Mouse (Mus musculus) forebrain, embryonic 13.5 days (tissue): ENCODE data around the gene BC107364. TPM values are rescaled to one million over a fixed set of nuclear protein-coding genes. Genes with fewer than 3 reads are reported as not detected.
A peak's percentile ranks its signal among the peaks of the same experiment; 100 is the strongest.
"Not testable (repeated sequence)": the region's sequence is repeated elsewhere in the genome, so short reads cannot be mapped to it uniquely, and the experiment has no call there.

Experiments used
- ATAC-seq: fragments of 200-750 bp; cut with Nextera tagmentation; 2 replicates; pipeline ENCODE4 v1.8.0; 2017
- H3K27ac ChIP-seq: fragments of 300-500 bp; sonication (generic); 2 replicates; pipeline ENCODE4 v1.5.1; 2015; ENCODE audit warnings: inconsistent platforms, mild to moderate bottlenecking, moderate library complexity
- H3K27me3 ChIP-seq: fragments of 300-500 bp; sonication (generic); 2 replicates; pipeline ENCODE4 v1.6.1; 2015; ENCODE audit warnings: mild to moderate bottlenecking, inconsistent platforms
- H3K36me3 ChIP-seq: fragments of 300-500 bp; sonication (generic); 2 replicates; pipeline ENCODE4 v1.6.1; 2015; ENCODE audit warnings: mild to moderate bottlenecking, inconsistent platforms; ENCODE audit not compliant: poor library complexity, severe bottlenecking
- H3K4me1 ChIP-seq: fragments of 300-500 bp; sonication (generic); 2 replicates; pipeline ENCODE4 v1.6.1; 2015; ENCODE audit warnings: inconsistent platforms
- H3K4me2 ChIP-seq: fragments of 300-500 bp; sonication (generic); 2 replicates; pipeline ENCODE4 v1.6.1; 2015; ENCODE audit warnings: inconsistent platforms, mild to moderate bottlenecking, moderate library complexity
- H3K4me3 ChIP-seq: fragments of 300-500 bp; sonication (generic); 2 replicates; pipeline ENCODE4 v1.5.1; 2015; ENCODE audit warnings: mild to moderate bottlenecking, inconsistent platforms
- H3K9ac ChIP-seq: fragments of 300-500 bp; sonication (generic); 2 replicates; pipeline ENCODE4 v1.6.1; 2015; ENCODE audit warnings: mild to moderate bottlenecking, inconsistent platforms
- H3K9me3 ChIP-seq: fragments of 300-500 bp; sonication (generic); replicated peaks from 2 replicates; pipeline ENCODE4 v1.6.1; 2016; ENCODE audit warnings: inconsistent platforms
- WGBS: fragments of 180-500 bp; shearing (Covaris S2); methylation state at CpG from one replicate; pipeline ENCODE4 v1.1.7; 2015; 5-methylcytosine and 5-hydroxymethylcytosine counted together
- polyA plus RNA-seq: library from polyadenylated mRNA; unstranded; fragments of >200 nt; fragmentation: Nextera tagmentation; extraction: Ambion mirVana; gene quantifications from 2 replicates; pipeline ENCODE4 v1.2.1, GENCODE M21; 2015

The BC107364 gene
- polyA plus RNA-seq, 1 experiment from 2014 or later, result not detected

DNA sequence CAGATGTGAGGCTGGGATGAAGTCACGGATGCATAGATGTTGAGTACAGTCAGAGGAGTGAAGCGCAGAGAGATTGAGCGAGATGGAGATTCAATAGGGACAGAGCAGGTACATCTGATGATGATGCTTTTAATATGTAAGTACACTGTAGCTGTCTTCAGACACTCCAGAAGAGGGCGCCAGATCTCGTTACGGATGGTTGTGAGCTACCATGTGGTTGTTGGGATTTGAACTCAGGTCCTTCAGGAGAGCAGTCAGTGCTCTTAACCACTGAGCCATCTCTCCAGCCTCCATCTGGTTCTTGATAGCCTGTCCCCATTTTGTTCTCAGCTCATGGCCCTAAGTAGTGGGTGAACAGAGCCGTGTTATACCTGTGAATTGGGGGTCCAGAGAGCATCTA is 30.9 kb upstream of the BC107364 start:
- ATAC-seq, result not testable (repeated sequence)
- WGBS, result 51% methylated on average over 7 of the region's 7 CpGs

DNA sequence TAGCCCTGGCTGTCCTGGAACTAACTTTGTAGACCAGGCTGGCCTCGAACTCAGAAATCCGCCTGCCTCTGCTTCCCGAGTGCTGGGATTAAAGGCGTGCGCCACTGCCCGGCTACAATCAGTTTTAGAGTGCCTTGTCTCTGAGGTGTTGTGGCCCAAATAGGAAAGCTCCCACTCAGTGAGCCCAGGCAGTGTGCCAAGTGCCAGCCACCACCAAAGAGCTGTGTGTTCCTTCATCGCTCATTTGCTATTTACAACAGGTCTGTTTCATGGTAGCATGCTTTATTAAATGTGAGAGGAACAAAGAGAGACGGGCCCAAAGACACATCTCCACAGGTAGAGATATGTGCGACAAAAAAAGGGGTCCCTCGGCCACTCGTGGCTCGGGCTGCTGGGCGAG is 30.3 kb upstream of the BC107364 start:
- no peak overlapping the region for H3K9ac ChIP-seq
- 85% methylated on average over 13 of the region's 13 CpGs for WGBS
- no peak overlapping the region for H3K4me3 ChIP-seq
- H3K27ac ChIP-seq, result no peak overlapping the region
- no peak for ATAC-seq
- peaks cover 4% of the 10 kb centered on the region; the same call in 1 of the 2 replicates for H3K4me1 ChIP-seq
- H3K36me3 ChIP-seq, result no peaks in the 10 kb centered on the region
- peaks cover 32% of the 10 kb centered on the region for H3K27me3 ChIP-seq
- H3K4me2 ChIP-seq, result no peak overlapping the region
- no peaks in the 10 kb centered on the region for H3K9me3 ChIP-seq

More for the DNA sequence above, 30.9 kb upstream of the BC107364 start:
- not testable (repeated sequence) for H3K4me3 ChIP-seq, H3K27ac ChIP-seq, H3K4me2 ChIP-seq, H3K36me3 ChIP-seq, H3K4me1 ChIP-seq, H3K9ac ChIP-seq, H3K9me3 ChIP-seq
- peaks cover 26% of the 10 kb centered on the region for H3K27me3 ChIP-seq

- H3K36me3 ChIP-seq, result no peaks in the 10 kb centered on the region
- H3K4me2 ChIP-seq, result no peak overlapping the region
- no peak for ATAC-seq
- no peaks in the 10 kb centered on the region for H3K9me3 ChIP-seq
- H3K27me3 ChIP-seq, result peaks cover 38% of the 10 kb centered on the region
- H3K4me3 ChIP-seq, result no peak overlapping the region
- no peak overlapping the region for H3K27ac ChIP-seq
- WGBS, result 86% methylated on average over 3 of the region's 3 CpGs
- H3K4me1 ChIP-seq, result no peaks in the 10 kb centered on the region
- H3K9ac ChIP-seq, result no peak overlapping the region
These were observed 29.8 kb upstream of the BC107364 start for GRCm38 (mm10) chr3:96481856-96482255.

DNA sequence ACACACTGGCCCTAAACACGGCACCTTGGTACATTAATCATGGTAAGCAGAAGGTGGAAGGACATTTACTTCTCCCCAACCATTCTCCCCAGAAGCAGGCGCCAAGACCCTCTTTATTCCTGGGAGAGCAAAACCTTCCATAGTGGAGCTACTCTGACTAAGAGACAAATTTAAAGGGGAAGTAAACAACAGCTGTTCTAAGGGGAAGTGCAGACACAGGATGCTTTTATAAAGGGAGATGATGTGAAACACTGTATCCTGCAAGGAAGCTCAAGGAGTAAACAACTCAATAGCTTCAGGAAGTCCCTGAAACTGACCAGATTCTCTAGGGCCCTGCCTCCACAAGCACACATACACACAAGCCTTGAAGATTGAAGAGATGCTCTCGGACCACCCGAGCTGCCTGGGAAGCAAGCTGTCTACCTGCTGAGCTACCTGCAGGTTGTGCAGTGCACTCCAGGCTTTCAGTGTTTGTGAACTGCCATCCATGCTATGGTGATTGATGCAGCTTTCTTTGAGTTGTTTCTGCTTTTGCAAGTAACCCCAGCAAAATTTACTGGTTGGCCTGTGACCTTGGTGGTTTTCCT is 28.7 kb upstream of the BC107364 start:
- WGBS, result 91% methylated on average over 4 of the region's 4 CpGs
- Histone ChIP-seq H3K36me3 (no peaks in the 10 kb centered on the region), H3K4me3 (no peak overlapping the region), H3K4me2 (no peak overlapping the region), H3K27ac (no peak overlapping the region), H3K27me3 (peaks cover 47% of the 10 kb centered on the region), H3K4me1 (no peaks in the 10 kb centered on the region), H3K9ac (no peak overlapping the region), H3K9me3 (no peaks in the 10 kb centered on the region)
- ATAC-seq, result no peak

DNA sequence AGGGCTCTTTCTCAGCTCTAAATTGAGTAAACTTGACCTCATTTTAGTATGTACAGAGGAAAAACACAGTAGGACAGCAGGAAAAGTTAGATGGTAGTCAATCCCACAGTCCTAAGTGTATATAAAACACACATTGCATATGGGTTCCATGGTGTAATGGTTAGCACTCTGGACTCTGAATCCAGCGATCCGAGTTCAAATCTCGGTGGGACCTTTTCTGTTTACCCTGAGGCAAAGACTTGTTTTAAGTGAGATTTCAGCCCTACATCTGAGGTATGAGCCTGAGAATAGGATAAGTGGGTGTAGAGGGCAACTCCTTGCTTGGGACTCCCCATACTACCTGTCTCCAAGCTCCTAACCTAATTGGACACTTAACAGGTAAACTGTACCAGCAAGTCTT is 27.1 kb upstream of the BC107364 start:
- 27% methylated on average over 3 of the region's 3 CpGs for WGBS
- H3K36me3 ChIP-seq, result no peaks in the 10 kb centered on the region
- no peak for ATAC-seq
- H3K9ac ChIP-seq, result no peak overlapping the region
- H3K27me3 ChIP-seq, result peaks cover 52% of the 10 kb centered on the region
- H3K27ac ChIP-seq, result no peak overlapping the region
- H3K4me3 ChIP-seq, result no peak overlapping the region
- peaks cover 7% of the 10 kb centered on the region for H3K4me1 ChIP-seq
- no peak overlapping the region for H3K4me2 ChIP-seq
- no peaks in the 10 kb centered on the region for H3K9me3 ChIP-seq

DNA sequence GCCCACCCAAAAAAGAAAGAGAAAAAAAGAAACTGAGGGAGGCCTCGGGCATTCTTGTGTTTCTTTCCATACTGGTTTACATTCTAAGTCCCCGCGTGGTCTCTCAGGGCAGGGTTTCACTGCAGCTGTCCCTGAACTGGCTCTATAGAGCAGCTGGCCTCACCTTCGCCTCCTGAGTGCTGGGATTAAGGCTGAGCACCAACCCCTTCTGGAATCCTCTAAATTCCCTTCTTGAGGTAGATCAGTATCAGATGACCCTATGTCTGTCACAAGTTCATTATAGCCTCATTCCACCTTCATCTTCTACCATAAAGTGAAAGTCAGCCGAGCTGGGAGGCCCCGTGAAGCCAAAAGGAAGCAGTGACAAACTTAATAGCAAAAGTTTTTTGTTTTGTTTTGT is 25.5 kb upstream of the BC107364 start:
- Histone ChIP-seq H3K9me3 (no peaks in the 10 kb centered on the region), H3K27me3 (peaks cover 63% of the 10 kb centered on the region), H3K9ac (no peak overlapping the region), H3K36me3 (no peaks in the 10 kb centered on the region), H3K4me1 (peaks cover 7% of the 10 kb centered on the region), H3K4me2 (no peak overlapping the region), H3K4me3 (no peak overlapping the region), H3K27ac (no peak overlapping the region)
- WGBS, result 70% methylated on average over 6 of the region's 6 CpGs
- no peak for ATAC-seq

GRCm38 (mm10) chr3:96477084-96477483 is 25.0 kb upstream of the BC107364 start:
- no peak overlapping the region for H3K4me2 ChIP-seq
- H3K4me1 ChIP-seq, result peaks cover 7% of the 10 kb centered on the region
- peaks cover 67% of the 10 kb centered on the region for H3K27me3 ChIP-seq
- WGBS, result 54% methylated on average over 3 of the region's 3 CpGs
- H3K9ac ChIP-seq, result no peak overlapping the region
- ATAC-seq, result no peak
- no peaks in the 10 kb centered on the region for H3K36me3 ChIP-seq
- no peak overlapping the region for H3K4me3 ChIP-seq
- no peak overlapping the region for H3K27ac ChIP-seq
- H3K9me3 ChIP-seq, result no peaks in the 10 kb centered on the region

GRCm38 (mm10) chr3:96474909-96475655 is 23.0 kb upstream of the BC107364 start:
- peak overlapping the region; percentile 54 for H3K9ac ChIP-seq
- peak overlapping the region; percentile 67 for H3K4me2 ChIP-seq
- ATAC-seq, result no peak
- WGBS, result 2% methylated on average over 44 of the region's 44 CpGs
- H3K4me1 ChIP-seq, result peaks cover 7% of the 10 kb centered on the region
- no peaks in the 10 kb centered on the region for H3K36me3 ChIP-seq
- H3K27ac ChIP-seq, result no peak overlapping the region
- H3K27me3 ChIP-seq, result peaks cover 72% of the 10 kb centered on the region
- H3K4me3 ChIP-seq, result peak overlapping the region; percentile 38
- H3K9me3 ChIP-seq, result no peaks in the 10 kb centered on the region

GRCm38 (mm10) chr3:96473556-96473955 is 21.4 kb upstream of the BC107364 start:
- H3K36me3 ChIP-seq, H3K4me2 ChIP-seq, H3K9me3 ChIP-seq, H3K4me3 ChIP-seq, H3K9ac ChIP-seq, H3K27ac ChIP-seq, H3K4me1 ChIP-seq, ATAC-seq: not testable (repeated sequence)
- 81% methylated on average over 3 of the region's 3 CpGs for WGBS
- peaks cover 77% of the 10 kb centered on the region for H3K27me3 ChIP-seq

GRCm38 (mm10) chr3:96472066-96472465 is 20.0 kb upstream of the BC107364 start:
- H3K27ac ChIP-seq, result no peak overlapping the region
- no peak overlapping the region for H3K4me3 ChIP-seq
- H3K4me2 ChIP-seq, result no peak overlapping the region
- 89% methylated on average over 5 of the region's 5 CpGs for WGBS
- no peaks in the 10 kb centered on the region for H3K9me3 ChIP-seq
- no peaks in the 10 kb centered on the region for H3K36me3 ChIP-seq
- peaks cover 7% of the 10 kb centered on the region for H3K4me1 ChIP-seq
- H3K27me3 ChIP-seq, result peaks cover 63% of the 10 kb centered on the region
- no peak overlapping the region for H3K9ac ChIP-seq
- ATAC-seq, result no peak

DNA sequence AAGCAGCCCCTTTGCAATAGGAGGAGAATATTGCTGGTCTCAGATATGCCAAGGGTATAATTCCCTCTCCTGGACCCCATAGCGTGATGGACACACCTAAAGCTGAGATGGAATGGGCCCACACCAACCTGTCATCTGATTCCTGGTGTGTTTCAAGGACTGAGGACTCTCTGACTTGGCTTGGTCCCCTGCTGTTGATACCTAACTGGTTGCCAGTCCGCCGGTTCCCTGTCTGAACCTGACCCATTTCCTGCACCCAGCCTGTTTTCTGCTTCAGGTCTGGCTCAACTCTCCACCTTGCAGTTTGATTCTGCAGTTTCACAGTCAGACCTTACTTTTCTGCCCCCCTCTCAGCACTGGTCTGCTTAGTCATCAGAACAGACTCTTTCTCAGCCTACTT is 17.5 kb upstream of the BC107364 start:
- Histone ChIP-seq H3K4me3 (no peak overlapping the region), H3K4me1 (peaks cover under 1% of the 10 kb centered on the region; the same call in 1 of the 2 replicates), H3K4me2 (no peak overlapping the region), H3K27ac (no peak overlapping the region), H3K36me3 (no peaks in the 10 kb centered on the region), H3K9me3 (no peaks in the 10 kb centered on the region), H3K27me3 (peaks cover 57% of the 10 kb centered on the region), H3K9ac (no peak overlapping the region)
- WGBS, result 89% methylated on average over 3 of the region's 3 CpGs
- ATAC-seq, result no peak

DNA sequence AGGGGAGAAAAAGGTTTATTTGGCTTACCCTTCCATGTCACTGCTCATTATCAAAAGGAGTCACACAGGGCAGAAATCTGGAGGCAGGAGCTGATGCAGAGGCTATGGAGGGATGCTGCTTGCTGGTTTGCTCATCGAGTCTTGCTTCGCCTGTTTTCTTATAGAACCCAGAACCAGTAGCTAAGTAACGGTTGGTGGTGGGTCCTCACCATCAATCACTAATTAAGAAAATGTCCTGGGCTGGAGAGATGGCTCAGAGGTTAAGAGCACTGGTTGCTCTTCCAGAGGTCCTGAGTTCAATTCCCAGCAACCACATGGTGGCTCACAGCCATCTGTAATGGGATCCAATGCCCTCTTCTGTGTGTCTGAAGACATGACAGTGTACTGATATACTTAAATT is 16.2 kb upstream of the BC107364 start:
- H3K36me3 ChIP-seq, H3K9me3 ChIP-seq, H3K4me3 ChIP-seq, H3K4me2 ChIP-seq, ATAC-seq, H3K4me1 ChIP-seq, H3K9ac ChIP-seq, H3K27ac ChIP-seq: not testable (repeated sequence)
- peaks cover 54% of the 10 kb centered on the region for H3K27me3 ChIP-seq
- 96% methylated on average over 3 of the region's 3 CpGs for WGBS
